Mouse (Mus musculus): ENCODE measurements at regions not wholly inside any gene's neighbourhood (a gene's known extent, or its start where the extent isn't known, plus 50 kb on each side); places are given as distances from the start of the nearest gene placed in this dataset.
A peak's percentile ranks its signal among the peaks of the same experiment; 100 is the strongest.

GRCm38 (mm10) chr12:50734135-50734534, 85.2 kb upstream of the Prkd1 start:
- Histone ChIP-seq H3K4me3 (ENCODE audit: low read depth, low read length) (no peak overlapping the region), H3K4me1 (ENCODE audit: insufficient read depth) (no peaks in the 10 kb centered on the region), H3K27ac (ENCODE audit: low read depth) (no peak overlapping the region), H3K27me3 (ENCODE audit: insufficient read depth, low read length) (no peaks in the 10 kb centered on the region), H3K9ac (no peak overlapping the region), H3K9me3 (ENCODE audit: low read depth, low read length) (no peaks in the 10 kb centered on the region), H3K36me3 (ENCODE audit: insufficient read depth) (no peaks in the 10 kb centered on the region), H3K4me2 (no peak overlapping the region)
- TF ChIP-seq CTCF (IDR thresholded peaks at IDR 0.05; ENCODE audit: low read depth): no peak
- ATAC-seq (ENCODE audit: insufficient read depth) (no peak), DNase-seq (no peak)
- 72% methylated on average over 9 of the region's 9 CpGs for WGBS

- 74% methylated on average over 5 of the region's 5 CpGs for WGBS
- no peak for DNase-seq
- no peak for TF ChIP-seq CTCF (IDR thresholded peaks at IDR 0.05; ENCODE audit: low read depth)
- no peaks in the 10 kb centered on the region for H3K36me3 ChIP-seq (ENCODE audit: insufficient read depth)
- H3K27me3 ChIP-seq (ENCODE audit: insufficient read depth, low read length): no peaks in the 10 kb centered on the region
- ATAC-seq (ENCODE audit: insufficient read depth): no peak
- no peak overlapping the region for H3K9ac ChIP-seq
- H3K27ac ChIP-seq (ENCODE audit: low read depth): no peak overlapping the region
- no peak overlapping the region for H3K4me3 ChIP-seq (ENCODE audit: low read depth, low read length)
- no peaks in the 10 kb centered on the region for H3K4me1 ChIP-seq (ENCODE audit: insufficient read depth)
- no peak overlapping the region for H3K4me2 ChIP-seq
- H3K9me3 ChIP-seq (ENCODE audit: low read depth, low read length): no peaks in the 10 kb centered on the region
These were observed 63.7 kb upstream of the Prkd1 start for GRCm38 (mm10) chr12:50712615-50713014.

- Histone ChIP-seq H3K27me3 (ENCODE audit: insufficient read depth, low read length) (no peaks in the 10 kb centered on the region), H3K27ac (ENCODE audit: low read depth) (no peak overlapping the region), H3K9me3 (ENCODE audit: low read depth, low read length) (no peaks in the 10 kb centered on the region), H3K9ac (no peak overlapping the region), H3K4me2 (no peak overlapping the region), H3K36me3 (ENCODE audit: insufficient read depth) (no peaks in the 10 kb centered on the region), H3K4me3 (ENCODE audit: low read depth, low read length) (no peak overlapping the region), H3K4me1 (ENCODE audit: insufficient read depth) (no peaks in the 10 kb centered on the region)
- no peak for TF ChIP-seq CTCF (IDR thresholded peaks at IDR 0.05; ENCODE audit: low read depth)
- DNase-seq (no peak), ATAC-seq (ENCODE audit: insufficient read depth) (no peak)
- WGBS: 75% methylated on average over 6 of the region's 6 CpGs
These were observed 60.3 kb upstream of the Prkd1 start for GRCm38 (mm10) chr12:50709000-50709788.

GRCm38 (mm10) chr12:50698613-50699442, 49.9 kb upstream of the Prkd1 start:
- Histone ChIP-seq H3K4me2 (no peak overlapping the region), H3K27me3 (ENCODE audit: insufficient read depth, low read length) (no peaks in the 10 kb centered on the region), H3K4me3 (ENCODE audit: low read depth, low read length) (no peak overlapping the region), H3K36me3 (ENCODE audit: insufficient read depth) (no peaks in the 10 kb centered on the region), H3K27ac (ENCODE audit: low read depth) (peak overlapping the region; percentile 56; the same call in 1 of the 2 replicates), H3K9ac (no peak overlapping the region), H3K4me1 (ENCODE audit: insufficient read depth) (no peaks in the 10 kb centered on the region), H3K9me3 (ENCODE audit: low read depth, low read length) (no peaks in the 10 kb centered on the region)
- WGBS: 29% methylated on average over 5 of the region's 5 CpGs
- TF ChIP-seq CTCF (IDR thresholded peaks at IDR 0.05; ENCODE audit: low read depth): no peak
- peak; percentile 94 for ATAC-seq (ENCODE audit: insufficient read depth)
- peak; percentile 45 for DNase-seq

Data from lung, embryonic 14.5 days (tissue).